Mouse (Mus musculus): ENCODE measurements around the gene Mboat1.
A peak's percentile ranks its signal among the peaks of the same experiment; 100 is the strongest.

Mboat1 gene

GRCm38 (mm10) chr13:30250341-30250905 lies 114.1 kb downstream of the Mboat1 start:
- no peak for DNase-seq (ENCODE audit: low spot score in 2 of 2)

GRCm38 (mm10) chr13:30251431-30251830 lies 115.1 kb downstream of the Mboat1 start:
- DNase-seq (ENCODE audit: low spot score in 2 of 2), result no peak

- DNase-seq (ENCODE audit: low spot score in 2 of 2), result no peak
Observed at GRCm38 (mm10) chr13:30252692-30253091, 116.4 kb downstream of the Mboat1 start.

GRCm38 (mm10) chr13:30253636-30254264 lies 117.5 kb downstream of the Mboat1 start:
- DNase-seq (ENCODE audit: low spot score in 2 of 2), result no peak

GRCm38 (mm10) chr13:30254421-30254820 lies 118.1 kb downstream of the Mboat1 start:
- DNase-seq (ENCODE audit: low spot score in 2 of 2), result no peak

GRCm38 (mm10) chr13:30258802-30259201 lies 122.5 kb downstream of the Mboat1 start:
- DNase-seq (ENCODE audit: low spot score in 2 of 2), result no peak

GRCm38 (mm10) chr13:30259326-30259725 lies 123.0 kb downstream of the Mboat1 start:
- no peak for DNase-seq (ENCODE audit: low spot score in 2 of 2)

- DNase-seq (ENCODE audit: low spot score in 2 of 2), result peak; percentile 50 to 55
Observed at GRCm38 (mm10) chr13:30259912-30260560, 123.7 kb downstream of the Mboat1 start.

- no peak for DNase-seq (ENCODE audit: low spot score in 2 of 2)
Observed at GRCm38 (mm10) chr13:30263681-30264080, 127.4 kb downstream of the Mboat1 start.

- DNase-seq (ENCODE audit: low spot score in 2 of 2), result no peak
Observed at GRCm38 (mm10) chr13:30264303-30264702, 128.0 kb downstream of the Mboat1 start.

- no peak for DNase-seq (ENCODE audit: low spot score in 2 of 2)
Observed at GRCm38 (mm10) chr13:30264765-30265164, 128.5 kb downstream of the Mboat1 start.

GRCm38 (mm10) chr13:30266036-30266435 lies 129.7 kb downstream of the Mboat1 start:
- no peak for DNase-seq (ENCODE audit: low spot score in 2 of 2)

GRCm38 (mm10) chr13:30272040-30272686 lies 135.9 kb downstream of the Mboat1 start:
- DNase-seq (ENCODE audit: low spot score in 2 of 2), result no peak

Data from urinary bladder, adult 18-20 months (tissue).